Mouse (Mus musculus) megakaryocyte progenitor cell, adult 5-6 weeks (primary cell): ENCODE results near the gene Rhoh. TPM values are rescaled to one million over a fixed set of nuclear protein-coding genes. Genes with fewer than 3 reads are reported as not detected.
A peak's percentile ranks its signal among the peaks of the same experiment; 100 is the strongest.

ENCODE experiments used
- ATAC-seq: replicated peaks from 2 replicates; pipeline ENCODE4 v1.8.0; 2016; ENCODE audit warnings: mild to moderate bottlenecking, moderate TSS enrichment, inconsistent platforms; ENCODE audit not compliant: poor library complexity
- total RNA-seq, 2 experiments: library from RNA; stranded (forward) in 1 of 2; stranded (reverse) in 1 of 2; fragments of 157-497, 149-512 nt in 1 of 2; fragments of 200-1000 nt in 1 of 2; gene quantifications; 2 replicates each; pipeline versions ENCODE4 v1.2.3 to v1.2.4; 2015 to 2017

Gene Rhoh
- total RNA-seq (2015) (13.3 and 15.3 TPM in 2 replicates), total RNA-seq (2017) (18.2 and 18.6 TPM in 2 replicates)

- no peak for ATAC-seq
Measured at GRCm38 (mm10) chr5:65861154-65861944, at the start of gene Rhoh. Rhoh (plus strand) TSS chr5:65861213.

GRCm38 (mm10) chr5:65823601-65824133 lies 37.3 kb upstream of the Rhoh start:
- ATAC-seq = peak; percentile 90

GRCm38 (mm10) chr5:65826476-65826875 lies 34.5 kb upstream of the Rhoh start:
- no peak for ATAC-seq

GRCm38 (mm10) chr5:65827102-65827501 lies 33.9 kb upstream of the Rhoh start:
- ATAC-seq = no peak

- ATAC-seq = no peak
Measured at GRCm38 (mm10) chr5:65828261-65828660, 32.8 kb upstream of the Rhoh start.

- ATAC-seq = no peak
Measured at GRCm38 (mm10) chr5:65829059-65829458, 32.0 kb upstream of the Rhoh start.

GRCm38 (mm10) chr5:65831917-65832618 lies 28.9 kb upstream of the Rhoh start:
- peak; percentile 95 for ATAC-seq

GRCm38 (mm10) chr5:65833092-65833491 lies 27.9 kb upstream of the Rhoh start:
- no peak for ATAC-seq

- no peak for ATAC-seq
Measured at GRCm38 (mm10) chr5:65833766-65834498, 27.1 kb upstream of the Rhoh start.

- ATAC-seq = no peak
Measured at GRCm38 (mm10) chr5:65838053-65838452, 23.0 kb upstream of the Rhoh start.

GRCm38 (mm10) chr5:65842947-65843346 lies 18.1 kb upstream of the Rhoh start:
- peak; percentile 39 for ATAC-seq

GRCm38 (mm10) chr5:65846534-65846933 lies 14.5 kb upstream of the Rhoh start:
- no peak for ATAC-seq

GRCm38 (mm10) chr5:65846958-65847357 lies 14.1 kb upstream of the Rhoh start:
- ATAC-seq = no peak

- ATAC-seq = no peak
Measured at GRCm38 (mm10) chr5:65847656-65848055, 13.4 kb upstream of the Rhoh start.

- peak; percentile 80 for ATAC-seq
Measured at GRCm38 (mm10) chr5:65850765-65851164, 10.2 kb upstream of the Rhoh start.

- no peak for ATAC-seq
Measured at GRCm38 (mm10) chr5:65854786-65855191, 6.2 kb upstream of the Rhoh start.

GRCm38 (mm10) chr5:65855571-65855970 lies 5.4 kb upstream of the Rhoh start:
- ATAC-seq = no peak

GRCm38 (mm10) chr5:65856591-65857411 lies 4.2 kb upstream of the Rhoh start:
- no peak for ATAC-seq

- peak; percentile 54 for ATAC-seq
Measured at GRCm38 (mm10) chr5:65857935-65858334, 3.1 kb upstream of the Rhoh start.

GRCm38 (mm10) chr5:65858355-65858754 lies 2.7 kb upstream of the Rhoh start:
- ATAC-seq = no peak
